In the genomic region with DNA sequence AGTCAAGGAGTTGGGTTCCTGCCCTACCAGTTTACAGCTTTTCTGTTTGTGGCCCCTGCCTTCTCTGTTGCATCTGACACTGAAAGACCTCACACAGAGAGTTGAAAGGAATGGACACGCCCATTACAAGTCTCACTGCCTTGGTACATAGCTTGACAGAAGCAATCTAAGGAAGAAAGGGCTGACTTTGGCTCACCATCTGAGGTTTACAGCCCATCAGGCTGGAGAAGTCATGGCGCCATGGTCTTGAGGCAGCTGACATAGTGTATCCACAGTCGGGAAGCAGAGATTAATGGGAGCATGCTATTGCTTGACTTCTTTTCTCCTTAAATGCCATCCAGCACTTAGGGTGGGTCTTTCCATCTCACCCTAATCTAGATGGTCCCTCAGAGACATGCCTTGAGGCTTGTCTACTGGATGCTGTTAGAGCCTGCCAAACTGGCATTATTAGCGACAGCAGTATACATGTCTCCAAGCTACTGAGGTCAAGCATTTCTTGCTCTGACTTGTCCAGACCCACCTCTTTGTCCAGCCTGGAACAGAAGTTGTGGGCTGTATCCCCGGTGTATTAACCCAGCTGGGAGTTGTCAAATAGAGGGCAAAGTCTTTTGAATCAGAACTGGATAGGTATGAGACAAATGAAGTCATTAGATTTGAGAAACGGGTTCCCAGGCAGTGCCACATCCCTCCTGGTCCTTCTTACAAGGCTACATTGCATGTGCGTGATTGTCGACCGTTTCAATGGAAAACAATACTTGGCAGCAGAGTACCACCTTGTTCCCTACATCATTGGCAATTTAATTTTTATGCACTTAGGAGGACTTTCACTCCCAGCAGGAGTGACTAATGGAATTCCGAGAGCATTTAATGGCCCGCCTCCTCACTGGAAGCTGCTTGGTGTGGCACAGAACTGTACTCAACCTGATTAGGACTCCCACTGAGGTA, we compare ENCODE assay signal across 19 mouse cellular contexts.
DNase-seq lines count a peak whose midpoint lies in the region; ATAC-seq and TF ChIP-seq lines count a peak whose summit lies in the region.
"Had no signal": no experiment of that assay in that cellular context is flagged by ENCODE, and none has a peak within 500 bp of the region (broad histone marks: within the 10 kb centered on the region; RNA-seq: fewer than 3 reads in every experiment).

No protein-coding gene starts in this region.

- H3K27me3 ChIP-seq in hindbrain, embryonic 16.5 days (replicated peaks; ENCODE audit: control insufficient read depth, insufficient read depth, low read length): no peaks in the 10 kb centered on the region
- H3K27me3 ChIP-seq in hindbrain, embryonic 10.5 days (ENCODE audit: insufficient read depth, poor library complexity, severe bottlenecking): no peaks in the 10 kb centered on the region
- H3K27me3 ChIP-seq in CH12.LX (replicated peaks): no peaks in the 10 kb centered on the region
- no peaks in the 10 kb centered on the region for H3K27me3 ChIP-seq in G1E (ENCODE audit: insufficient read depth, low read length)
- H3K27me3 ChIP-seq in liver, embryonic 12.5 days (replicated peaks): no peaks in the 10 kb centered on the region
- H3K27me3 ChIP-seq: embryonic facial prominence, embryonic 12.5 days; hindbrain, embryonic 15.5 days had no signal

- H3K9me3 ChIP-seq in hindbrain, embryonic 16.5 days (ENCODE audit: control insufficient read depth, low read length): no peaks in the 10 kb centered on the region
- no peaks in the 10 kb centered on the region for H3K9me3 ChIP-seq in hindbrain, embryonic 10.5 days
- H3K9me3 ChIP-seq in CH12.LX (replicated peaks; ENCODE audit: low read length): no peaks in the 10 kb centered on the region
- H3K9me3 ChIP-seq in G1E (replicated peaks): no peaks in the 10 kb centered on the region
- no peaks in the 10 kb centered on the region for H3K9me3 ChIP-seq in liver, embryonic 12.5 days (replicated peaks)
- H3K9me3 ChIP-seq: embryonic facial prominence, embryonic 12.5 days; forebrain, embryonic 10.5 days; hindbrain, embryonic 15.5 days had no signal

- no peak overlapping the region for H3K9ac ChIP-seq in hindbrain, embryonic 16.5 days (ENCODE audit: low read depth, low read length)
- H3K9ac ChIP-seq in CH12.LX (ENCODE audit: insufficient read depth, low read depth): no peak overlapping the region
- no peak overlapping the region for H3K9ac ChIP-seq in liver, embryonic 12.5 days
- H3K9ac ChIP-seq: embryonic facial prominence, embryonic 12.5 days; hindbrain, embryonic 15.5 days had no signal

- TF ChIP-seq RAD21 in CH12.LX (IDR thresholded peaks at IDR 0.05; ENCODE audit: low read depth, low read length): no peak

- in situ Hi-C loops in CH12.LX (cut with MboI; ENCODE audit: low pct_ligation_motif_present, low pct_unique_long_range_greater_than_20kb, low sequenced_read_pairs): no loop called here

- no peak for TF ChIP-seq EP300 in CH12.LX (IDR thresholded peaks at IDR 0.05; ENCODE audit: low read length)

- no peak overlapping the region for H3K4me2 ChIP-seq in hindbrain, embryonic 16.5 days (ENCODE audit: low read length)
- H3K4me2 ChIP-seq in CH12.LX (ENCODE audit: insufficient read depth, low read depth, poor library complexity, severe bottlenecking): no peak overlapping the region
- H3K4me2 ChIP-seq in liver, embryonic 12.5 days: no peak overlapping the region
- H3K4me2 ChIP-seq: embryonic facial prominence, embryonic 12.5 days; hindbrain, embryonic 15.5 days had no signal

- TF ChIP-seq CTCF in CH12.LX (conservative IDR thresholded peaks at IDR 0.05 in 1 of 2, IDR thresholded peaks at IDR 0.05 in 1 of 2; ENCODE audit: low read depth in 2 of 2, low read length in 2 of 2) (no peak), G1E (IDR thresholded peaks at IDR 0.05; ENCODE audit: low read depth, low read length) (no peak)

- DNase-seq in hindbrain, embryonic 10.5 days (ENCODE audit: low spot score): no peak
- no peak for DNase-seq in CH12.LX (ENCODE audit: extremely low read depth)
- DNase-seq in G1E (ENCODE audit: low spot score): no peak
- no peak for DNase-seq in kidney, adult 9 months
- no peak for DNase-seq in thymus, postnatal 14 days
- DNase-seq: adrenal gland, postnatal 10 days; cerebellum, adult 2 months; heart, adult 18-20 months; kidney, adult 11 months; kidney, postnatal 25 days; layer of hippocampus, adult 9-11 months; lung, adult 2 months; lung, postnatal 36 days; thymus, postnatal 36 days had no signal

- H3K79me2 ChIP-seq in CH12.LX (replicated peaks; ENCODE audit: control insufficient read depth, extremely low read depth, insufficient read depth, poor library complexity, severe bottlenecking): 0 out of 2 replicates have a peak, but pooled peaks cover 2% of the 10 kb centered on the region

- dilution Hi-C loops in CH12.LX (cut with MboI; ENCODE audit: extremely low pct_ligation_motif_present, extremely low pct_unique_long_range_greater_than_20kb, low sequenced_read_pairs): no loop called here

- peak; percentile 50; the same call in 1 of the 2 replicates for ATAC-seq in hindbrain, embryonic 16.5 days
- ATAC-seq in G1E (ENCODE audit: extremely low read depth, insufficient number of reproducible peaks, low FRiP score, poor library complexity, severe bottlenecking): 0 out of 2 replicates have a peak, but pooled peaks have one; percentile 9
- ATAC-seq in liver, embryonic 12.5 days: peak; percentile 33; the same call in 1 of the 2 replicates

- 62% methylated on average over 11 of the region's 11 CpGs for WGBS in hindbrain, embryonic 16.5 days
- 78% methylated on average over 11 of the region's 11 CpGs for WGBS in hindbrain, embryonic 10.5 days
- 87% methylated on average over 11 of the region's 11 CpGs for WGBS in liver, embryonic 12.5 days (ENCODE audit: insufficient replicate concordance)

- no peak overlapping the region for H3K27ac ChIP-seq in hindbrain, embryonic 16.5 days (ENCODE audit: low read depth, low read length)
- H3K27ac ChIP-seq in hindbrain, embryonic 10.5 days: no peak overlapping the region
- no peak overlapping the region for H3K27ac ChIP-seq in CH12.LX (ENCODE audit: insufficient read depth, low read depth)
- H3K27ac ChIP-seq in liver, embryonic 12.5 days: no peak overlapping the region
- H3K27ac ChIP-seq: embryonic facial prominence, embryonic 12.5 days; forebrain, embryonic 10.5 days; hindbrain, embryonic 15.5 days had no signal

- H3K36me3 ChIP-seq in hindbrain, embryonic 16.5 days (ENCODE audit: control insufficient read depth, insufficient read depth, low read length): no peaks in the 10 kb centered on the region
- 0 out of 2 replicates have a peak, but pooled peaks cover 2% of the 10 kb centered on the region for H3K36me3 ChIP-seq in hindbrain, embryonic 10.5 days
- H3K36me3 ChIP-seq in CH12.LX (replicated peaks in 1 of 2; ENCODE audit: control insufficient read depth in 1 of 2, insufficient read depth in 1 of 2, low read length in 1 of 2): peaks cover 13 to 36% of the 10 kb centered on the region in 2 experiments
- H3K36me3 ChIP-seq in G1E (replicated peaks): peaks cover 68% of the 10 kb centered on the region
- peaks cover 55% of the 10 kb centered on the region for H3K36me3 ChIP-seq in liver, embryonic 12.5 days
- H3K36me3 ChIP-seq: embryonic facial prominence, embryonic 12.5 days; forebrain, embryonic 10.5 days; hindbrain, embryonic 15.5 days had no signal

- TF ChIP-seq POLR2A in CH12.LX (IDR thresholded peaks at IDR 0.05; ENCODE audit: low read depth, low read length): no peak

- no peak overlapping the region for H3K4me3 ChIP-seq in hindbrain, embryonic 16.5 days (ENCODE audit: low read length)
- H3K4me3 ChIP-seq in hindbrain, embryonic 10.5 days: no peak overlapping the region
- H3K4me3 ChIP-seq in CH12.LX (replicated peaks in 1 of 3; ENCODE audit: low read depth in 2 of 3, low read length in 2 of 3, poor library complexity in 1 of 3) (no peak overlapping the region), G1E (ENCODE audit: low read depth, low read length) (no peak overlapping the region)
- H3K4me3 ChIP-seq in liver, embryonic 12.5 days: no peak overlapping the region
- H3K4me3 ChIP-seq: embryonic facial prominence, embryonic 12.5 days; forebrain, embryonic 10.5 days; hindbrain, embryonic 15.5 days had no signal

- no peaks in the 10 kb centered on the region for H3K4me1 ChIP-seq in hindbrain, embryonic 16.5 days (ENCODE audit: control insufficient read depth, insufficient read depth, low read depth, low read length)
- H3K4me1 ChIP-seq in hindbrain, embryonic 10.5 days (replicated peaks): peaks cover 6% of the 10 kb centered on the region
- H3K4me1 ChIP-seq in CH12.LX (ENCODE audit: control insufficient read depth in 1 of 2, insufficient read depth in 2 of 2): peaks cover 4 to 5% of the 10 kb centered on the region in 2 experiments; a peak in 2 of 4 replicates
- H3K4me1 ChIP-seq in G1E (ENCODE audit: insufficient read depth, low read depth, low read length): peaks cover 22% of the 10 kb centered on the region; the same call in 1 of the 2 replicates
- H3K4me1 ChIP-seq in liver, embryonic 12.5 days: no peaks in the 10 kb centered on the region
- H3K4me1 ChIP-seq: embryonic facial prominence, embryonic 12.5 days; forebrain, embryonic 10.5 days; hindbrain, embryonic 15.5 days had no signal

TF ChIP-seq in CH12.LX, 34 proteins besides CTCF, POLR2A, EP300 and RAD21:
- TF ChIP-seq USF2 (conservative IDR thresholded peaks at IDR 0.05; ENCODE audit: low read depth, low read length) (no peak), TCF12 (IDR thresholded peaks at IDR 0.05; ENCODE audit: low read depth, low read length) (no peak), ZNF384 (IDR thresholded peaks at IDR 0.05; ENCODE audit: low read depth, low read length) (no peak), CHD1 (IDR thresholded peaks at IDR 0.05; ENCODE audit: low read depth, low read length) (no peak), ZMIZ1 (IDR thresholded peaks at IDR 0.05; ENCODE audit: low read depth, low read length) (peak; percentile 60), TBP (conservative IDR thresholded peaks at IDR 0.05; ENCODE audit: low read depth, low read length) (no peak), ELF1 (IDR thresholded peaks at IDR 0.05; ENCODE audit: low read depth, low read length) (no peak), ZKSCAN1 (IDR thresholded peaks at IDR 0.05; ENCODE audit: borderline replicate concordance, low read depth, low read length) (no peak), MAX (IDR thresholded peaks at IDR 0.05; ENCODE audit: low read length) (no peak), NRF1 (IDR thresholded peaks at IDR 0.05; ENCODE audit: low read depth, low read length) (no peak), JUN (IDR thresholded peaks at IDR 0.05; ENCODE audit: insufficient read depth, low read depth, low read length) (no peak), POLR2AphosphoS2 (IDR thresholded peaks at IDR 0.05; ENCODE audit: low read depth, low read length) (peak; percentile 84), RCOR1 (conservative IDR thresholded peaks at IDR 0.05; ENCODE audit: low read depth, low read length) (no peak), SIN3A (IDR thresholded peaks at IDR 0.05; ENCODE audit: low read length) (no peak), MAFK (IDR thresholded peaks at IDR 0.05; ENCODE audit: insufficient replicate concordance, low read length) (no peak), NELFE (IDR thresholded peaks at IDR 0.05; ENCODE audit: low read depth, low read length) (no peak)
